Mouse (Mus musculus) stomach, postnatal 0 days (tissue): Measurements from ENCODE around the gene Slc25a33. TPM values are rescaled to one million over a fixed set of nuclear protein-coding genes. Genes with fewer than 3 reads are reported as not detected.
"Not testable (repeated sequence)": the region's sequence is repeated elsewhere in the genome, so short reads cannot be mapped to it uniquely, and the experiment has no call there.

Experiments
- ATAC-seq: fragments of 200-750 bp; cut with Nextera tagmentation; 2 replicates; pipeline ENCODE4 v1.8.0; 2017; ENCODE audit not compliant: low FRiP score, low TSS enrichment
- DNase-seq: peaks from one replicate; pipeline ENCODE4 v3.0.0-alpha.2; 2016; ENCODE audit warnings: low spot score
- H3K27ac ChIP-seq: fragments of 300-500 bp; sonication (generic); replicated peaks from 2 replicates; pipeline ENCODE4 v1.5.1; 2014; ENCODE audit warnings: mild to moderate bottlenecking, control low read depth
- H3K27me3 ChIP-seq: fragments of 300-500 bp; sonication (generic); 2 replicates; pipeline ENCODE4 v1.6.1; 2014; ENCODE audit warnings: low read length; ENCODE audit not compliant: control insufficient read depth, insufficient read depth
- H3K36me3 ChIP-seq: fragments of 300-500 bp; sonication (generic); 2 replicates; pipeline ENCODE4 v1.6.1; 2014; ENCODE audit warnings: low read length, mixed read lengths; ENCODE audit not compliant: control insufficient read depth, insufficient read depth
- H3K4me1 ChIP-seq: fragments of 300-500 bp; sonication (generic); replicated peaks from 2 replicates; pipeline ENCODE4 v1.6.1; 2014; ENCODE audit warnings: antibody characterized with exemption; ENCODE audit not compliant: control insufficient read depth, insufficient read depth
- H3K4me2 ChIP-seq: fragments of 300-500 bp; sonication (generic); replicated peaks from 2 replicates; pipeline ENCODE4 v1.6.1; 2014; ENCODE audit warnings: low read depth, mild to moderate bottlenecking, control low read depth, moderate library complexity
- H3K4me3 ChIP-seq: fragments of 300-500 bp; sonication (generic); 2 replicates; pipeline ENCODE4 v1.5.1; 2014; ENCODE audit warnings: low read depth, low read length, control low read depth
- H3K9ac ChIP-seq: fragments of 300-500 bp; sonication (generic); 2 replicates; pipeline ENCODE4 v1.6.1; 2014; ENCODE audit warnings: mild to moderate bottlenecking, low read length, control low read depth, mixed read lengths
- H3K9me3 ChIP-seq: fragments of 300-500 bp; sonication (generic); 2 replicates; pipeline ENCODE4 v1.6.1; 2016; ENCODE audit warnings: low read length; ENCODE audit not compliant: control insufficient read depth
- CTCF ChIP-seq: IDR thresholded peaks from 2 replicates; pipeline ENCODE4 v1.5.1; 2016; ENCODE audit warnings: antibody characterized with exemption, low read depth, mild to moderate bottlenecking, moderate library complexity
- EP300 ChIP-seq: optimal IDR thresholded peaks from 2 replicates; pipeline ENCODE3; 2016; ENCODE audit warnings: antibody characterized with exemption
- WGBS: fragments of 180-500 bp; shearing (Covaris S2); extraction: QIAGEN DNeasy Blood & Tissue Kit; methylation state at CpG from one replicate; pipeline ENCODE4 v1.1.7; 2014; 5-methylcytosine and 5-hydroxymethylcytosine counted together
- polyA plus RNA-seq: library from polyadenylated mRNA; unstranded; fragments of >200 nt; fragmentation: Nextera tagmentation; extraction: Ambion mirVana; gene quantifications from 2 replicates; pipeline ENCODE4 v1.2.1, GENCODE M21; 2015

The Slc25a33 gene
- polyA plus RNA-seq, 1 experiment from 2014 or later: 21.7 TPM

GRCm38 (mm10) chr4:149752124-149752799 lies 21.8 kb downstream of the Slc25a33 start:
- no peaks in the 10 kb centered on the region for H3K4me1 ChIP-seq
- H3K27ac ChIP-seq: no peak overlapping the region
- DNase-seq (peak; percentile 57), ATAC-seq (no peak)
- peak; percentile 90 for TF ChIP-seq CTCF
- no peak for TF ChIP-seq EP300
- H3K4me2 ChIP-seq: no peak overlapping the region
- no peak overlapping the region for H3K4me3 ChIP-seq
- H3K27me3 ChIP-seq: no peaks in the 10 kb centered on the region
- no peaks in the 10 kb centered on the region for H3K36me3 ChIP-seq
- H3K9me3 ChIP-seq: no peaks in the 10 kb centered on the region
- H3K9ac ChIP-seq: no peak overlapping the region
- WGBS: 37% methylated on average over 17 of the region's 17 CpGs

DNA sequence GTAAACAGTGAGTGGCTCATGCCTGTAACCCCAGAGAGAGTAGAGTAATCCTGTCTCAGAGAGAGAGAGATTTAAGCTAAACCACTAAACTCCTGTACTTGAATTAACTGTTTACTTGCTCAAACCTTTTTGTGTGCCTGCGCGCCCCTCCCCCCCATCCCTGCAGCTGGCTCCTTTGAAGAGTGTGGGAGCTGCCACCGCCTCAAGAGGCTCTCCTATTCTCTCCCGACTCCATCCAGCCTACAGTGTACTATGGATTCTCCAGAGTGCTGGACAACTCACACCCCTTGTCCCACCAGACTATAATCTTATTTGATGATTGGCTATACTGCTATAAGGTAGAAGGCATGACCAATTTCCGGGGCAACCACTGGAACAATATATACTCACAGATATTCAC lies 23.4 kb downstream of the Slc25a33 start:
- no peak overlapping the region for H3K27ac ChIP-seq
- H3K9me3 ChIP-seq: no peaks in the 10 kb centered on the region
- no peak for DNase-seq
- H3K9ac ChIP-seq: no peak overlapping the region
- no peak for ATAC-seq
- H3K4me1 ChIP-seq: no peaks in the 10 kb centered on the region
- H3K27me3 ChIP-seq: no peaks in the 10 kb centered on the region
- H3K36me3 ChIP-seq: no peaks in the 10 kb centered on the region
- H3K4me2 ChIP-seq: no peak overlapping the region
- 59% methylated on average over 5 of the region's 5 CpGs for WGBS
- no peak overlapping the region for H3K4me3 ChIP-seq
- TF ChIP-seq CTCF: no peak
- no peak for TF ChIP-seq EP300

GRCm38 (mm10) chr4:149749663-149750015 lies 24.4 kb downstream of the Slc25a33 start:
- not testable (repeated sequence) for H3K27me3 ChIP-seq, DNase-seq, H3K4me2 ChIP-seq, H3K4me1 ChIP-seq, H3K9ac ChIP-seq, ATAC-seq, H3K27ac ChIP-seq, H3K4me3 ChIP-seq, H3K9me3 ChIP-seq, H3K36me3 ChIP-seq
- WGBS: 81% methylated on average over 3 of the region's 3 CpGs

DNA sequence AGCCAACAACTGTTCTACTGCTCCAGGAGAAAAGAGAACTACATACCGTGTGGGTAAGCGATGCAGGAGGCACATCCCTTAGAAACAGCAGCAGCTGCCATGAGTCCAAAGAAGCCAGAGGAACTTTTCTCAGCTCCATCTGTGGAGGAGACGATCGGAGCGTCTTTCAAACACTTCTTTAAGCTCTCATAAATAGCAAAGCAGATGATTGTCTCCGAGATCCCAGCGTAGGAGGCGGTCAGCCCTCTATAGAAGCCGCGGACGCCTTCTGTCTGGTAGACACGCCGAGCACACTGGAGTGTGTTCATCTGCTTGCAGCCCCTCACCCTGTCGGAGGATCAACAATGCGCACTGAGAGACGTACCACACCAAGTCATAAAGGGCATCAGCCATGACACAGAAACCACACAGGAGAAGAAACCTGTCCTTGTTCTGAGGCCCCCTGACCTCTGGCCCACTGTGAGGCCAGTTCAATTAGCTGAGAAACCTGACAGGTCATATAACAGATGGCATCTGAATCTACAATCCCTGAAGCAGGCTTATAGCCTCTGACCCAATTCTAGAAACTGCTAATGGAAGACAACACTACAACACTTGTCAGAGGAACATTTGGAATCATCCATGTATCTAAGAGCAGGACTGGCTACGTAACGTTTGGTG lies 24.9 kb downstream of the Slc25a33 start:
- Histone ChIP-seq H3K4me2 (no peak overlapping the region), H3K4me3 (no peak overlapping the region), H3K9ac (no peak overlapping the region), H3K27me3 (no peaks in the 10 kb centered on the region), H3K9me3 (no peaks in the 10 kb centered on the region), H3K4me1 (no peaks in the 10 kb centered on the region), H3K36me3 (no peaks in the 10 kb centered on the region), H3K27ac (no peak overlapping the region)
- WGBS: 94% methylated on average over 18 of the region's 18 CpGs
- ATAC-seq (no peak), DNase-seq (no peak)
- TF ChIP-seq CTCF: no peak
- no peak for TF ChIP-seq EP300

- ATAC-seq: no peak
- H3K4me2 ChIP-seq: no peak overlapping the region
- no peak overlapping the region for H3K9ac ChIP-seq
- H3K27me3 ChIP-seq: no peaks in the 10 kb centered on the region
- H3K36me3 ChIP-seq: no peaks in the 10 kb centered on the region
- TF ChIP-seq CTCF (no peak), EP300 (no peak)
- no peaks in the 10 kb centered on the region for H3K4me1 ChIP-seq
- H3K4me3 ChIP-seq: no peak overlapping the region
- 85% methylated on average over 7 of the region's 7 CpGs for WGBS
- no peak overlapping the region for H3K27ac ChIP-seq
- H3K9me3 ChIP-seq: no peaks in the 10 kb centered on the region
- DNase-seq: no peak
These were observed 30.0 kb downstream of the Slc25a33 start for GRCm38 (mm10) chr4:149744119-149744518.

DNA sequence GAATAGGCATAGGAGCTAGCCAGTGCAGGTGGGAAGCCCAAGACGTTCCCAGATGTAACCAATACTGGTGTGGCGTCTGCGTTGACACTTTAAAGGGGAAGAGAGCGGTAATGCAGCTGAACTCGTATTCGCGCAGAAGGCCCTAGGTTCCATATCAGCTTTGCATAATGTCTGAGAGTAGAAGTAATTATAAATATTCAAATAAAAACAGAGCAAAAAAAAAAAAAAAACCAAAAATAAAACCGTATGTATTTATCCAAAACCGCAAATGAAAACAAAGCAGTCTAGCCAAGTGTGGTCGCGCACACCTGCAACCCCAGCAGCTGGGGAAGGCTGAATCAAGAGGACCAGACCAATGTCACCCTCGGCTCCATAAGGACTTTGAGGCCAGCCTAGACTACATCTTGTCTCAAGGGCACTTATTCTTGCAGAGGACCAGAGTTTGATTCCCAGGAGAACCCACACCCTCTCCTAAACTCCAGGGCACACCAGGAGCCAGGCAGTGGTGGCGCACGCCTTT lies 32.0 kb downstream of the Slc25a33 start:
- no peak for DNase-seq
- H3K36me3 ChIP-seq: no peaks in the 10 kb centered on the region
- no peak overlapping the region for H3K9ac ChIP-seq
- no peaks in the 10 kb centered on the region for H3K4me1 ChIP-seq
- H3K4me3 ChIP-seq: no peak overlapping the region
- TF ChIP-seq CTCF (no peak), EP300 (no peak)
- no peaks in the 10 kb centered on the region for H3K27me3 ChIP-seq
- no peaks in the 10 kb centered on the region for H3K9me3 ChIP-seq
- 92% methylated on average over 14 of the region's 14 CpGs for WGBS
- no peak overlapping the region for H3K4me2 ChIP-seq
- ATAC-seq: no peak
- no peak overlapping the region for H3K27ac ChIP-seq
